Mouse (Mus musculus) skeletal muscle tissue, postnatal 0 days (tissue): Measurements from ENCODE around the gene Katnb1. TPM values are rescaled to one million over a fixed set of nuclear protein-coding genes. Genes with fewer than 3 reads are reported as not detected.

ENCODE experiments used
- polyA plus RNA-seq: library from polyadenylated mRNA; unstranded; fragments of >200 nt; fragmentation: Nextera tagmentation; extraction: Ambion mirVana; gene quantifications from 2 replicates; pipeline ENCODE4 v1.2.1, GENCODE M21; 2015

Gene Katnb1
- 11.9 and 12.1 TPM in 2 replicates for polyA plus RNA-seq

GRCm38 (mm10) chr8:95080381-95081341 lies at the start of gene Katnb1:
Gene Katnb1 (plus strand): TSS chr8:95081186.

GRCm38 (mm10) chr8:95054927-95055510 lies 26.0 kb upstream of the Katnb1 start, which contains the start of gene Drc7:
Gene Drc7 (plus strand): TSS chr8:95055103.

Other genes with a start within 250 kb of the Katnb1 start
- 250 and 264 TPM in 2 replicates for gene Coq9, start 242.9 kb upstream of the Katnb1 start, polyA plus RNA-seq
- 45.3 and 46.2 TPM in 2 replicates for gene Ciapin1, start 242.8 kb upstream of the Katnb1 start, polyA plus RNA-seq
- 85.7 and 93.4 TPM in 2 replicates for gene Polr2c, start 223.7 kb upstream of the Katnb1 start, polyA plus RNA-seq
- 9.0 and 9.3 TPM in 2 replicates for gene Dok4, start 204.9 kb upstream of the Katnb1 start, polyA plus RNA-seq
- 16.3 and 18.5 TPM in 2 replicates for gene Ccdc102a, start 163.1 kb upstream of the Katnb1 start, polyA plus RNA-seq
- 0.16 and 0.17 TPM in 2 replicates for gene Adgrg5, start 157.5 kb upstream of the Katnb1 start, polyA plus RNA-seq
- gene Adgrg1, start 106.4 kb upstream of the Katnb1 start, polyA plus RNA-seq = 5.2 and 9.1 TPM in 2 replicates
- gene Adgrg3, start 63.5 kb upstream of the Katnb1 start, polyA plus RNA-seq = 1.1 and 1.6 TPM in 2 replicates
- gene Drc7, start 26.1 kb upstream of the Katnb1 start, polyA plus RNA-seq = not detected in 2 replicates
- gene Kifc3, start 121.6 kb downstream of the Katnb1 start, polyA plus RNA-seq = 17.6 and 18.0 TPM in 2 replicates
- gene Cngb1, start 225.4 kb downstream of the Katnb1 start, polyA plus RNA-seq = 1.7 and 1.8 TPM in 2 replicates
- gene Tepp, start 229.4 kb downstream of the Katnb1 start, polyA plus RNA-seq = not detected in 2 replicates